Mouse (Mus musculus): ENCODE measurements around the gene Phf11c. TPM values are rescaled to one million over a fixed set of nuclear protein-coding genes. Genes with fewer than 3 reads are reported as not detected.

Gene Phf11c
- 0.58 TPM for polyA plus RNA-seq (2014; fragmentation: Illumina TruSeq; extraction: RNeasy Lipid Tissue Mini Kit (QIAGEN cat#74804); ENCODE audit: insufficient read depth, low read depth, low replicate concordance)

GRCm38 (mm10) chr14:59395281-59395680 lies at the start of gene Phf11c:
Gene Phf11c (minus strand): TSS chr14:59395381.

GRCm38 (mm10) chr14:59440558-59441471 lies 45.6 kb upstream of the Phf11c start, which contains the start of the genes Setdb2 and Cab39l:
Gene Setdb2 (minus strand): TSS chr14:59440884.
Gene Cab39l (plus strand): TSS chr14:59440972.

GRCm38 (mm10) chr14:59365244-59365644 lies 29.9 kb downstream of the Phf11c start, which contains the start of gene Phf11d:
Gene Phf11d (minus strand): TSS chr14:59365470.

GRCm38 (mm10) chr14:59341189-59341588 lies 54.0 kb downstream of the Phf11c start, which contains the start of gene Phf11b:
Gene Phf11b (minus strand): TSS chr14:59341351.

Other genes with a start within 250 kb of the Phf11c start
- not detected for gene Gm5142, start 216.6 kb downstream of the Phf11c start, polyA plus RNA-seq (2014; fragmentation: Illumina TruSeq; extraction: RNeasy Lipid Tissue Mini Kit (QIAGEN cat#74804); ENCODE audit: insufficient read depth, low read depth, low replicate concordance)
- gene Rcbtb1, start 194.2 kb downstream of the Phf11c start, polyA plus RNA-seq (2014; fragmentation: Illumina TruSeq; extraction: RNeasy Lipid Tissue Mini Kit (QIAGEN cat#74804); ENCODE audit: insufficient read depth, low read depth, low replicate concordance), result 12.1 TPM
- 0.49 TPM for gene Gm6904, start 135.2 kb downstream of the Phf11c start, polyA plus RNA-seq (2014; fragmentation: Illumina TruSeq; extraction: RNeasy Lipid Tissue Mini Kit (QIAGEN cat#74804); ENCODE audit: insufficient read depth, low read depth, low replicate concordance)
- 1.1 TPM for gene Phf11a, start 97.9 kb downstream of the Phf11c start, polyA plus RNA-seq (2014; fragmentation: Illumina TruSeq; extraction: RNeasy Lipid Tissue Mini Kit (QIAGEN cat#74804); ENCODE audit: insufficient read depth, low read depth, low replicate concordance)
- 7.6 TPM for gene Phf11b, start 54.0 kb downstream of the Phf11c start, polyA plus RNA-seq (2014; fragmentation: Illumina TruSeq; extraction: RNeasy Lipid Tissue Mini Kit (QIAGEN cat#74804); ENCODE audit: insufficient read depth, low read depth, low replicate concordance)
- gene Phf11d, start 29.9 kb downstream of the Phf11c start, polyA plus RNA-seq (2014; fragmentation: Illumina TruSeq; extraction: RNeasy Lipid Tissue Mini Kit (QIAGEN cat#74804); ENCODE audit: insufficient read depth, low read depth, low replicate concordance), result 18.9 TPM
- 5.4 TPM for gene Setdb2, start 45.5 kb upstream of the Phf11c start, polyA plus RNA-seq (2014; fragmentation: Illumina TruSeq; extraction: RNeasy Lipid Tissue Mini Kit (QIAGEN cat#74804); ENCODE audit: insufficient read depth, low read depth, low replicate concordance)
- 22.8 TPM for gene Cab39l, start 45.6 kb upstream of the Phf11c start, polyA plus RNA-seq (2014; fragmentation: Illumina TruSeq; extraction: RNeasy Lipid Tissue Mini Kit (QIAGEN cat#74804); ENCODE audit: insufficient read depth, low read depth, low replicate concordance)
- gene Cdadc1, start 202.6 kb upstream of the Phf11c start, polyA plus RNA-seq (2014; fragmentation: Illumina TruSeq; extraction: RNeasy Lipid Tissue Mini Kit (QIAGEN cat#74804); ENCODE audit: insufficient read depth, low read depth, low replicate concordance), result 23.8 TPM
- gene Shisa2, start 229.9 kb upstream of the Phf11c start, polyA plus RNA-seq (2014; fragmentation: Illumina TruSeq; extraction: RNeasy Lipid Tissue Mini Kit (QIAGEN cat#74804); ENCODE audit: insufficient read depth, low read depth, low replicate concordance), result 2.1 TPM

Measured in lung, adult 10 weeks (tissue).